Comparison of ENCODE assay signal across 14 mouse cellular contexts in genomic region chr14:74900705-74901369, GRCm38 (mm10). TPM values are rescaled to one million over a fixed set of nuclear protein-coding genes. Genes with fewer than 3 reads are reported as not detected.
A peak's percentile ranks its signal among the peaks of the same experiment; 100 is the strongest.
DNase-seq lines count a peak whose midpoint lies in the region; ATAC-seq and TF ChIP-seq lines count a peak whose summit lies in the region.
"Had no signal": no experiment of that assay in that cellular context is flagged by ENCODE, and none has a peak within 500 bp of the region (broad histone marks: within the 10 kb centered on the region; RNA-seq: fewer than 3 reads in every experiment).

No protein-coding gene starts in this region.

- H3K4me2 ChIP-seq in hindbrain, embryonic 14.5 days (replicated peaks), result no peak overlapping the region
- H3K4me2 ChIP-seq in hindbrain, embryonic 13.5 days, result no peak overlapping the region
- H3K4me2 ChIP-seq in liver, embryonic 11.5 days, result peak overlapping the region; percentile 60
- H3K4me2 ChIP-seq: limb, embryonic 15.5 days; neural tube, embryonic 13.5 days had no signal

- TF ChIP-seq POLR2A in small intestine, adult 2 months (IDR thresholded peaks at IDR 0.05; ENCODE audit: low read depth, low read length), result no peak

- intact Hi-C loops in gastrocnemius, adult 2 months (cut with DNase I), result no loop called here
- intact Hi-C loops in gastrocnemius, postnatal 36 days (cut with DNase I), result no loop called here

- 59% methylated on average over 8 of the region's 8 CpGs for WGBS in hindbrain, embryonic 14.5 days
- 63% methylated on average over 8 of the region's 8 CpGs for WGBS in hindbrain, embryonic 13.5 days
- WGBS in liver, embryonic 11.5 days, result 42% methylated on average over 8 of the region's 8 CpGs
- WGBS in small intestine, adult 2 months, result 66% methylated on average over 8 of the region's 8 CpGs

- peaks cover 3% of the 10 kb centered on the region; the same call in 1 of the 2 replicates for H3K4me1 ChIP-seq in hindbrain, embryonic 14.5 days (replicated peaks; ENCODE audit: control insufficient read depth, insufficient read depth, low read length)
- H3K4me1 ChIP-seq in hindbrain, embryonic 13.5 days (replicated peaks), result peaks cover 5% of the 10 kb centered on the region
- H3K4me1 ChIP-seq in liver, embryonic 11.5 days (replicated peaks; ENCODE audit: control insufficient read depth, insufficient read depth, low read length), result peaks cover 14% of the 10 kb centered on the region
- H3K4me1 ChIP-seq in small intestine, adult 2 months (ENCODE audit: control insufficient read depth, insufficient read depth, insufficient read length, low read length), result peaks cover 31% of the 10 kb centered on the region

- H3K27me3 ChIP-seq in hindbrain, embryonic 14.5 days (ENCODE audit: control insufficient read depth, insufficient read depth, low read length), result no peaks in the 10 kb centered on the region
- H3K27me3 ChIP-seq in hindbrain, embryonic 13.5 days, result no peaks in the 10 kb centered on the region
- H3K27me3 ChIP-seq in liver, embryonic 11.5 days (replicated peaks; ENCODE audit: control insufficient read depth, insufficient read depth, low read length), result no peaks in the 10 kb centered on the region
- H3K27me3 ChIP-seq in small intestine, adult 2 months (ENCODE audit: control insufficient read depth, insufficient read depth, low read length), result no peaks in the 10 kb centered on the region
- H3K27me3 ChIP-seq: limb, embryonic 15.5 days; neural tube, embryonic 13.5 days had no signal

- no peaks in the 10 kb centered on the region for H3K9me3 ChIP-seq in hindbrain, embryonic 14.5 days (ENCODE audit: control insufficient read depth, low read length)
- H3K9me3 ChIP-seq in hindbrain, embryonic 13.5 days, result no peaks in the 10 kb centered on the region; the same call in 1 of the 2 replicates
- no peaks in the 10 kb centered on the region for H3K9me3 ChIP-seq in liver, embryonic 11.5 days (ENCODE audit: control insufficient read depth, low read length)
- H3K9me3 ChIP-seq: limb, embryonic 15.5 days; neural tube, embryonic 13.5 days had no signal

- peak overlapping the region; percentile 73 for H3K27ac ChIP-seq in gastrocnemius, adult 2 months
- H3K27ac ChIP-seq in hindbrain, embryonic 14.5 days, result no peak overlapping the region
- no peak overlapping the region for H3K27ac ChIP-seq in hindbrain, embryonic 13.5 days
- peak overlapping the region; percentile 82 for H3K27ac ChIP-seq in liver, embryonic 11.5 days (ENCODE audit: low read depth, low read length)
- H3K27ac ChIP-seq in small intestine, adult 2 months (ENCODE audit: insufficient read depth, low read depth, low read length), result peak overlapping the region; percentile 42; the same call in 1 of the 2 replicates
- H3K27ac ChIP-seq: limb, embryonic 15.5 days; neural tube, embryonic 13.5 days had no signal

- no peak for DNase-seq in gastrocnemius, adult 2 months
- DNase-seq in gastrocnemius, adult 18-20 months (ENCODE audit: low spot score), result no peak
- no peak for DNase-seq in hindbrain, embryonic 14.5 days (ENCODE audit: low spot score)
- DNase-seq in liver, embryonic 11.5 days (ENCODE audit: low spot score), result no peak
- no peak for DNase-seq in cerebellum, postnatal 25 days
- DNase-seq in gastrocnemius, postnatal 36 days, result no peak
- DNase-seq: cerebellum, postnatal 36 days; gastrocnemius, postnatal 10 days; kidney, adult 11 months; kidney, postnatal 4 days had no signal

- H3K4me3 ChIP-seq in gastrocnemius, adult 2 months, result no peak overlapping the region
- H3K4me3 ChIP-seq in hindbrain, embryonic 14.5 days (replicated peaks; ENCODE audit: low read length), result no peak overlapping the region
- H3K4me3 ChIP-seq in hindbrain, embryonic 13.5 days, result no peak overlapping the region
- H3K4me3 ChIP-seq in liver, embryonic 11.5 days (ENCODE audit: low read depth, low read length), result peak overlapping the region; percentile 10; the same call in 1 of the 2 replicates
- no peak overlapping the region for H3K4me3 ChIP-seq in small intestine, adult 2 months (ENCODE audit: low read depth, low read length)
- H3K4me3 ChIP-seq: limb, embryonic 15.5 days; neural tube, embryonic 13.5 days had no signal

- no peak overlapping the region for H3K9ac ChIP-seq in hindbrain, embryonic 14.5 days
- H3K9ac ChIP-seq in hindbrain, embryonic 13.5 days, result no peak overlapping the region
- H3K9ac ChIP-seq in liver, embryonic 11.5 days (ENCODE audit: low read depth, low read length), result peak overlapping the region; percentile 44; the same call in 1 of the 2 replicates
- H3K9ac ChIP-seq: limb, embryonic 15.5 days; neural tube, embryonic 13.5 days had no signal

- no peak for TF ChIP-seq CTCF in gastrocnemius, adult 2 months (IDR thresholded peaks at IDR 0.05)
- no peak for TF ChIP-seq CTCF in small intestine, adult 2 months (IDR thresholded peaks at IDR 0.05; ENCODE audit: extremely low read depth, insufficient read length, insufficient replicate concordance, low read depth, low read length)

- no peaks in the 10 kb centered on the region for H3K36me3 ChIP-seq in hindbrain, embryonic 14.5 days (replicated peaks; ENCODE audit: control insufficient read depth, insufficient read depth)
- H3K36me3 ChIP-seq in hindbrain, embryonic 13.5 days, result no peaks in the 10 kb centered on the region
- no peaks in the 10 kb centered on the region for H3K36me3 ChIP-seq in liver, embryonic 11.5 days (ENCODE audit: control insufficient read depth, insufficient read depth, low read length)
- 0 out of 2 replicates have a peak, but pooled peaks cover 2% of the 10 kb centered on the region for H3K36me3 ChIP-seq in small intestine, adult 2 months (ENCODE audit: control insufficient read depth, insufficient read depth, low read length)
- H3K36me3 ChIP-seq: limb, embryonic 15.5 days; neural tube, embryonic 13.5 days had no signal

- 0 out of 2 replicates have a peak, but pooled peaks have one; percentile 40 for ATAC-seq in hindbrain, embryonic 14.5 days (ENCODE audit: low FRiP score)
- no peak for ATAC-seq in hindbrain, embryonic 13.5 days (ENCODE audit: low FRiP score)
- ATAC-seq in liver, embryonic 11.5 days (replicated peaks; ENCODE audit: low FRiP score), result peak; percentile 96

RNA-seq across cellular contexts. Expression of gene Lrch1, which starts 46.8 kb away (rescaled TPM):
- 1 to 10 TPM; 3.0 to 4.4 TPM for total RNA-seq in gastrocnemius, adult 2 months (2021)
- total RNA-seq in gastrocnemius, adult 18-20 months (2021), result 1 to 10 TPM; 2.5 to 3.0 TPM
- polyA plus RNA-seq in hindbrain, embryonic 14.5 days (2014; fragmentation: Nextera tagmentation; extraction: Ambion mirVana), result 16.7 and 22.0 TPM in 2 replicates
- 13.1 and 13.2 TPM in 2 replicates for polyA plus RNA-seq in hindbrain, embryonic 13.5 days (2015; fragmentation: Nextera tagmentation; extraction: Ambion mirVana)
- polyA plus RNA-seq in liver, embryonic 11.5 days (2014; fragmentation: Nextera tagmentation; extraction: Ambion mirVana), result 7.9 and 8.0 TPM in 2 replicates
- 3.5 and 6.1 TPM in 2 replicates for polyA plus RNA-seq in small intestine, adult 2 months (2012; rRNA removed)
- total RNA-seq in gastrocnemius, postnatal 36 days (2021), result 1 to 10 TPM; 3.1 to 4.0 TPM

Comparison
In these comparisons a context has a peak if more than half of its experiments do, and no peak if none do; other contexts are left out.
1. H3K27ac ChIP-seq: peak in gastrocnemius, adult 2 months (single experiment), liver, embryonic 11.5 days (single experiment) and small intestine, adult 2 months (single experiment); none in hindbrain, embryonic 14.5 days (single experiment) and hindbrain, embryonic 13.5 days (single experiment).